8 mouse cellular contexts compared by ENCODE assay signal in the genomic region with DNA sequence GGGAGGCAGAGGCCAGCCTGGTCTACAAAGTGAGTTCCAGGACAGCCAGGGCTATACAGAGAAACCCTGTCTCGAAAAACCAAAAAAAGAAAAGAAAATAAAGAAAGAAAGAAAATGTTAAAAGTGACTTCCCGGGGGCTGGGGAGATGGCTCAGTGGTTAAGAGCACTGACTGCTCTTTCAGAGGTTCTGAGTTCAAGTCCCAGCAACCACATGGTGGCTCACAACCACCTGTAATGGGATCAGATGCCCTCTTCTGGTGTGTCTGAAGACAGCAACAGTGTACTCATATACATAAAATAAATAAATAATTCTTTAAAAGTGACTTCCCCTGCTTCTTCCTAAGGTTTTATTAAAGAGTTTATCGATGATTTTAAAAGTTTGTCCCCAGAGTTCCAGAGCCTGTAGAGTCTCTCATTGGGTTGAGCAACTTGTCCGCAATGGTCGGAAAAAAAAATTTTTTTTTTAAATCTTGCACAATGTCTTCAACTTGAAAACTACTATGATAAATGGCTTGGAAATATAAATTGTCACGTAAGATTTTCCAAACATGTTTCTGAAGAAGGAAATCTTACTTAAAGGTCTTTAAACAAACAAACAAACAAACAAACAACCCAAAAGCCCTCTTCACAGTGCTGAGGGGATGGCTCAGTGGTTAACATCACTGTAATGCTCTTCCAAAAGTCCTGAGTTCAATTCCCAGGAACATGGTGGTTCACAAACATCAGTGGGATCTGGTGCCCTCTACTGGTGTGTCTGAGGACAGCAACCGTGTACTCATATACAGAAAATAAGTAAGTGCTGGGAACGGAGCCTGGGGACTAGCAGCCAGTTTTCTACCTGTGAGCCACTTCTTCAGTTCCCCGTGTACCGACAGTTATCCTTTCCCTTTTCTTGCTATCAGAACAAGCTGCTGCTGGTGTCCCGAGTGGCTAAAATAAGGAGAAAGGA. TPM values are rescaled to one million over a fixed set of nuclear protein-coding genes. Genes with fewer than 3 reads are reported as not detected.
DNase-seq lines count a peak whose midpoint lies in the region; ATAC-seq lines count a peak whose summit lies in the region.

No protein-coding gene starts in this region.

- H3K4me2 ChIP-seq in embryonic facial prominence, embryonic 11.5 days (ENCODE audit: low read depth, low read length), result peak overlapping the region; percentile 30
- H3K4me2 ChIP-seq in intestine, embryonic 16.5 days (ENCODE audit: low read depth, low read length), result peak overlapping the region; percentile 42

- no peak for ATAC-seq in embryonic facial prominence, embryonic 11.5 days (replicated peaks; ENCODE audit: insufficient number of reproducible peaks, low FRiP score, low TSS enrichment, low read depth)
- ATAC-seq in intestine, embryonic 16.5 days, result no peak

- peak overlapping the region; percentile 99 for H3K27ac ChIP-seq in heart, embryonic 10.5 days
- H3K27ac ChIP-seq in embryonic facial prominence, embryonic 11.5 days (replicated peaks; ENCODE audit: low read depth, low read length), result peak overlapping the region; percentile 65
- peak overlapping the region; percentile 48; the same call in 1 of the 2 replicates for H3K27ac ChIP-seq in intestine, embryonic 16.5 days (ENCODE audit: low read length)
- peak overlapping the region; percentile 97 for H3K27ac ChIP-seq in midbrain, embryonic 10.5 days (replicated peaks)

- WGBS in heart, embryonic 10.5 days, result 59% methylated on average over 11 of the region's 11 CpGs
- 68% methylated on average over 11 of the region's 11 CpGs for WGBS in embryonic facial prominence, embryonic 11.5 days
- 65% methylated on average over 11 of the region's 11 CpGs for WGBS in intestine, embryonic 16.5 days
- 66% methylated on average over 11 of the region's 11 CpGs for WGBS in midbrain, embryonic 10.5 days

- H3K4me3 ChIP-seq in heart, embryonic 10.5 days, result peak overlapping the region; percentile 94
- H3K4me3 ChIP-seq in embryonic facial prominence, embryonic 11.5 days (ENCODE audit: low read depth, low read length), result peak overlapping the region; percentile 26; the same call in 1 of the 2 replicates
- peak overlapping the region; percentile 33 for H3K4me3 ChIP-seq in intestine, embryonic 16.5 days (ENCODE audit: low read length)
- peak overlapping the region; percentile 89 for H3K4me3 ChIP-seq in midbrain, embryonic 10.5 days

- intact Hi-C loops in heart, postnatal 10 days (cut with DNase I), result no loop called here

- H3K9ac ChIP-seq in embryonic facial prominence, embryonic 11.5 days (replicated peaks; ENCODE audit: low read length), result peak overlapping the region; percentile 47
- no peak overlapping the region for H3K9ac ChIP-seq in intestine, embryonic 16.5 days (ENCODE audit: low read depth, low read length)

- peaks cover 10% of the 10 kb centered on the region; the same call in 1 of the 2 replicates for H3K4me1 ChIP-seq in heart, embryonic 10.5 days
- H3K4me1 ChIP-seq in embryonic facial prominence, embryonic 11.5 days (ENCODE audit: control insufficient read depth, insufficient read depth, low read length), result no peaks in the 10 kb centered on the region
- H3K4me1 ChIP-seq in intestine, embryonic 16.5 days (ENCODE audit: control insufficient read depth, insufficient read depth, low read length), result peaks cover 7% of the 10 kb centered on the region; the same call in 1 of the 2 replicates
- H3K4me1 ChIP-seq in midbrain, embryonic 10.5 days, result peaks cover 16% of the 10 kb centered on the region

- no peaks in the 10 kb centered on the region for H3K9me3 ChIP-seq in heart, embryonic 10.5 days
- no peaks in the 10 kb centered on the region for H3K9me3 ChIP-seq in embryonic facial prominence, embryonic 11.5 days (replicated peaks; ENCODE audit: control insufficient read depth, low read length)
- H3K9me3 ChIP-seq in intestine, embryonic 16.5 days (ENCODE audit: control insufficient read depth, low read length), result no peaks in the 10 kb centered on the region
- no peaks in the 10 kb centered on the region for H3K9me3 ChIP-seq in midbrain, embryonic 10.5 days (replicated peaks)

- H3K27me3 ChIP-seq in heart, embryonic 10.5 days (ENCODE audit: insufficient read depth, poor library complexity, severe bottlenecking), result no peaks in the 10 kb centered on the region
- H3K27me3 ChIP-seq in embryonic facial prominence, embryonic 11.5 days (ENCODE audit: control insufficient read depth, insufficient read depth, low read length), result no peaks in the 10 kb centered on the region
- no peaks in the 10 kb centered on the region for H3K27me3 ChIP-seq in intestine, embryonic 16.5 days (replicated peaks; ENCODE audit: control insufficient read depth, insufficient read depth, low read length)
- H3K27me3 ChIP-seq in midbrain, embryonic 10.5 days (ENCODE audit: low read depth, poor library complexity, severe bottlenecking), result no peaks in the 10 kb centered on the region

- peaks cover 10% of the 10 kb centered on the region for H3K36me3 ChIP-seq in heart, embryonic 10.5 days
- no peaks in the 10 kb centered on the region; the same call in none of the 2 replicates for H3K36me3 ChIP-seq in embryonic facial prominence, embryonic 11.5 days (replicated peaks; ENCODE audit: control insufficient read depth, insufficient read depth, low read depth, low read length)
- H3K36me3 ChIP-seq in intestine, embryonic 16.5 days (ENCODE audit: control insufficient read depth, insufficient read depth, low read length), result peaks cover 6% of the 10 kb centered on the region; the same call in 1 of the 2 replicates
- peaks cover 13% of the 10 kb centered on the region for H3K36me3 ChIP-seq in midbrain, embryonic 10.5 days

- no peak for DNase-seq in heart, embryonic 10.5 days (ENCODE audit: low spot score)
- no peak for DNase-seq in heart, postnatal 10 days
- peak; percentile 62 for DNase-seq in ES-CJ7 (ENCODE audit: low read depth, low spot score)
- DNase-seq in embryonic facial prominence, embryonic 11.5 days (ENCODE audit: low spot score), result peak; percentile 10
- DNase-seq in midbrain, embryonic 10.5 days (ENCODE audit: low spot score), result no peak
- no peak for DNase-seq in urinary bladder, postnatal 10 days (ENCODE audit: low spot score)
- no peak for DNase-seq in right cerebral cortex, postnatal 25 days

RNA-seq across cellular contexts. Expression of gene Rfwd3, which starts 0.8 kb away (rescaled TPM):
- polyA plus RNA-seq in heart, embryonic 10.5 days (2016; fragmentation: Nextera tagmentation; extraction: Ambion mirVana), result 57.7 and 65.2 TPM in 2 replicates
- total RNA-seq in heart, postnatal 10 days (2021), result 10 to 100 TPM; 20.4 to 26.1 TPM
- 95.7 and 96.7 TPM in 2 replicates for polyA plus RNA-seq in embryonic facial prominence, embryonic 11.5 days (2014; fragmentation: Nextera tagmentation; extraction: Ambion mirVana)
- 44.7 and 46.4 TPM in 2 replicates for polyA plus RNA-seq in intestine, embryonic 16.5 days (2015; fragmentation: Nextera tagmentation; extraction: Ambion mirVana)
- 95.2 and 98.9 TPM in 2 replicates for polyA plus RNA-seq in midbrain, embryonic 10.5 days (2016; fragmentation: Nextera tagmentation; extraction: Ambion mirVana)

RNA-seq across cellular contexts. Expression of gene Mlkl, which starts 37.1 kb away (rescaled TPM):
- 0.98 and 1.5 TPM in 2 replicates for polyA plus RNA-seq in heart, embryonic 10.5 days (2016; fragmentation: Nextera tagmentation; extraction: Ambion mirVana)
- total RNA-seq in heart, postnatal 10 days (2021), result 1 to 10 TPM; 4.6 to 4.8 TPM
- polyA plus RNA-seq in embryonic facial prominence, embryonic 11.5 days (2014; fragmentation: Nextera tagmentation; extraction: Ambion mirVana), result 0.14 and 0.82 TPM in 2 replicates
- 3.2 and 3.5 TPM in 2 replicates for polyA plus RNA-seq in intestine, embryonic 16.5 days (2015; fragmentation: Nextera tagmentation; extraction: Ambion mirVana)
- polyA plus RNA-seq in midbrain, embryonic 10.5 days (2016; fragmentation: Nextera tagmentation; extraction: Ambion mirVana), result 0.25 TPM in 2 replicates

RNA-seq across cellular contexts. Expression of gene Glg1, which starts 41.9 kb away (rescaled TPM):
- 61.5 and 70.4 TPM in 2 replicates for polyA plus RNA-seq in heart, embryonic 10.5 days (2016; fragmentation: Nextera tagmentation; extraction: Ambion mirVana)
- 100 to 1,000 TPM; 112 to 123 TPM for total RNA-seq in heart, postnatal 10 days (2021)
- 75.6 and 79.7 TPM in 2 replicates for polyA plus RNA-seq in embryonic facial prominence, embryonic 11.5 days (2014; fragmentation: Nextera tagmentation; extraction: Ambion mirVana)
- polyA plus RNA-seq in intestine, embryonic 16.5 days (2015; fragmentation: Nextera tagmentation; extraction: Ambion mirVana), result 43.7 and 48.5 TPM in 2 replicates
- polyA plus RNA-seq in midbrain, embryonic 10.5 days (2016; fragmentation: Nextera tagmentation; extraction: Ambion mirVana), result 65.1 and 66.7 TPM in 2 replicates

Comparison
In these comparisons a context has a peak if more than half of its experiments do, and no peak if none do; other contexts are left out.
1. DNase-seq: peak in ES-CJ7 (single experiment) and embryonic facial prominence, embryonic 11.5 days (single experiment); none in heart, embryonic 10.5 days (single experiment), heart, postnatal 10 days (0 of 2), midbrain, embryonic 10.5 days (single experiment), urinary bladder, postnatal 10 days (single experiment) and right cerebral cortex, postnatal 25 days (single experiment).
2. H3K27ac ChIP-seq: peak in every context shown above with its lines; median percentile 99 in heart, embryonic 10.5 days; 97 in midbrain, embryonic 10.5 days; 65 in embryonic facial prominence, embryonic 11.5 days; 48 in intestine, embryonic 16.5 days.
3. H3K4me3 ChIP-seq: peak in every context shown above with its lines; median percentile 94 in heart, embryonic 10.5 days; 89 in midbrain, embryonic 10.5 days; 33 in intestine, embryonic 16.5 days; 26 in embryonic facial prominence, embryonic 11.5 days.